Mouse (Mus musculus) T-helper 17 cell (primary cell): ENCODE measurements around the gene Idi1.
"Not testable (repeated sequence)": the region's sequence is repeated elsewhere in the genome, so short reads cannot be mapped to it uniquely, and the experiment has no call there.

Experiments
- in situ Hi-C, 2 experiments: fragments of 300-600 bp; cut with MboI, MseI; formaldehyde crosslinking; loops; 1 replicate in 1 of 2; 2 replicates in 1 of 2; pipeline ENCODE4 v1.15.1; 2025; ENCODE audit warnings: high pct_unique_total_duplicates in 2 of 2

Gene Idi1

GRCm38 (mm10) chr13:8883870-8884269 is 1.4 kb upstream of the Idi1 start:
- in situ Hi-C loops: not testable (repeated sequence)

GRCm38 (mm10) chr13:8886185-8886560 is 872 bp downstream of the Idi1 start:
- in situ Hi-C loops: loop anchor here in 1 of 2 experiments (5.0 kb wide), 2 partner anchors 101 to 201 kb away; no protein-coding TSS in a partner anchor

GRCm38 (mm10) chr13:8888603-8889002 is 3.3 kb downstream of the Idi1 start:
- in situ Hi-C loops: loop anchor here in 1 of 2 experiments (5.0 kb wide), 2 partner anchors 99 to 199 kb away; no protein-coding TSS in a partner anchor

- in situ Hi-C loops: not testable (repeated sequence)
These were observed 20.7 kb downstream of the Idi1 start for GRCm38 (mm10) chr13:8905986-8906385.

GRCm38 (mm10) chr13:8913890-8914289 is 28.6 kb downstream of the Idi1 start:
- in situ Hi-C loops: not testable (repeated sequence)

- in situ Hi-C loops: no loop called here
These were observed 48.2 kb downstream of the Idi1 start for GRCm38 (mm10) chr13:8933499-8933898.

GRCm38 (mm10) chr13:8937611-8938140 is 52.4 kb downstream of the Idi1 start:
- in situ Hi-C loops: not testable (repeated sequence)

GRCm38 (mm10) chr13:8941110-8941509 is 55.8 kb downstream of the Idi1 start:
- in situ Hi-C loops: not testable (repeated sequence)

- in situ Hi-C loops: not testable (repeated sequence)
These were observed 56.4 kb downstream of the Idi1 start for GRCm38 (mm10) chr13:8941701-8942100.
